22 mouse cellular contexts compared by ENCODE assay signal in genomic region chr17:83376801-83377200, GRCm38 (mm10). TPM values are rescaled to one million over a fixed set of nuclear protein-coding genes. Genes with fewer than 3 reads are reported as not detected.
DNase-seq lines count a peak whose midpoint lies in the region; ATAC-seq and TF ChIP-seq lines count a peak whose summit lies in the region.
"Had no signal": no experiment of that assay in that cellular context is flagged by ENCODE, and none has a peak within 500 bp of the region (broad histone marks: within the 10 kb centered on the region; RNA-seq: fewer than 3 reads in every experiment).

No protein-coding gene starts in this region.

- no peak for DNase-seq in layer of hippocampus, adult 2 months (ENCODE audit: low spot score in 2 of 2)
- DNase-seq in layer of hippocampus, adult 9-11 months = no peak
- DNase-seq in Patski (ENCODE audit: low read depth, low spot score) = peak; percentile 88
- DNase-seq in kidney, postnatal 36 days = peak; percentile 20 to 57
- DNase-seq: cerebellum, adult 2 months; gastrocnemius, postnatal 14 days; heart, adult 18-20 months; heart, postnatal 4 days; lung, postnatal 14 days; midbrain, embryonic 14.5 days; right cerebral cortex, postnatal 14 days; spleen, adult 18-20 months; thymus, postnatal 25 days had no signal

- H3K9ac ChIP-seq in midbrain, embryonic 15.5 days = no peak overlapping the region
- H3K9ac ChIP-seq: forebrain, embryonic 12.5 days; liver, embryonic 12.5 days; neural tube, embryonic 15.5 days had no signal

- H3K27me3 ChIP-seq in C2C12 (ENCODE audit: control insufficient read depth, insufficient read depth, insufficient read length) (no peaks in the 10 kb centered on the region), Patski (no peaks in the 10 kb centered on the region)
- no peaks in the 10 kb centered on the region for H3K27me3 ChIP-seq in midbrain, embryonic 15.5 days (replicated peaks)
- H3K27me3 ChIP-seq: forebrain, embryonic 12.5 days; liver, embryonic 12.5 days; megakaryocyte, embryonic 14.5 days; neural tube, embryonic 15.5 days had no signal

- H3K4me1 ChIP-seq in midbrain, embryonic 15.5 days = peaks cover 17% of the 10 kb centered on the region

- peak; percentile 67 for ATAC-seq in Patski
- no peak for ATAC-seq in midbrain, embryonic 15.5 days (replicated peaks)
- no peak for ATAC-seq in activated CD4-positive, CD25-positive, alpha-beta regulatory T cell, adult 4 months
- ATAC-seq: hindbrain, embryonic 16.5 days; liver, embryonic 12.5 days had no signal

- in situ Hi-C loops in Patski (cut with MboI; ENCODE audit: low pct_unique_long_range_greater_than_20kb) = loop anchor here (5.0 kb wide), 1 partner anchor 104 kb away; no protein-coding TSS in a partner anchor

- H3K27ac ChIP-seq in layer of hippocampus, adult 2 months = peak overlapping the region; percentile 14; the same call in 1 of the 2 replicates
- H3K27ac ChIP-seq in midbrain, embryonic 15.5 days = no peak overlapping the region
- H3K27ac ChIP-seq: forebrain, embryonic 12.5 days; liver, embryonic 12.5 days; neural tube, embryonic 15.5 days had no signal

- no peak for TF ChIP-seq CTCF in layer of hippocampus, adult 2 months (conservative IDR thresholded peaks at IDR 0.05)
- TF ChIP-seq CTCF in C2C12 (IDR thresholded peaks at IDR 0.05; ENCODE audit: control insufficient read depth, insufficient read depth, insufficient read length) (no peak), Patski (IDR thresholded peaks at IDR 0.05) (no peak)

- no peaks in the 10 kb centered on the region for H3K9me3 ChIP-seq in midbrain, embryonic 15.5 days
- H3K9me3 ChIP-seq: forebrain, embryonic 12.5 days; G1E; liver, embryonic 12.5 days; megakaryocyte, embryonic 14.5 days; neural tube, embryonic 15.5 days had no signal

- H3K4me3 ChIP-seq in layer of hippocampus, adult 2 months = no peak overlapping the region
- no peak overlapping the region for H3K4me3 ChIP-seq in C2C12 (ENCODE audit: insufficient read depth, poor library complexity, severe bottlenecking)
- H3K4me3 ChIP-seq in midbrain, embryonic 15.5 days = no peak overlapping the region
- H3K4me3 ChIP-seq: forebrain, embryonic 12.5 days; liver, embryonic 12.5 days; megakaryocyte, embryonic 14.5 days; neural tube, embryonic 15.5 days had no signal

- POLR2A ChIA-PET in Patski (lab: Charles Lee) = no interaction called here

- no peak overlapping the region for H3K4me2 ChIP-seq in midbrain, embryonic 15.5 days
- H3K4me2 ChIP-seq: forebrain, embryonic 12.5 days; liver, embryonic 12.5 days; neural tube, embryonic 15.5 days had no signal

- peaks cover 39% of the 10 kb centered on the region for H3K79me3 ChIP-seq in C2C12 (ENCODE audit: low read depth)

- H3ac ChIP-seq in C2C12 (ENCODE audit: control insufficient read depth, insufficient read length, low read depth) = no peak overlapping the region

- peaks cover 72% of the 10 kb centered on the region for H3K79me2 ChIP-seq in C2C12 (ENCODE audit: control insufficient read depth, insufficient read depth)

- 81% methylated on average over 4 of the region's 4 CpGs for WGBS in midbrain, embryonic 15.5 days

- no peaks in the 10 kb centered on the region for H3K36me3 ChIP-seq in C2C12 (ENCODE audit: control insufficient read depth, insufficient read depth)
- H3K36me3 ChIP-seq in midbrain, embryonic 15.5 days (replicated peaks) = no peaks in the 10 kb centered on the region
- H3K36me3 ChIP-seq: forebrain, embryonic 12.5 days; liver, embryonic 12.5 days; neural tube, embryonic 15.5 days had no signal

- CTCF ChIA-PET in Patski (lab: Charles Lee) = interaction anchor here (0.9 to 1.4 kb wide), 3 partner anchors 9 to 356 kb away, joined by 3 to 4 read pairs (median 3); no protein-coding TSS in a partner anchor

TF ChIP-seq in C2C12, 6 proteins besides CTCF, POLR2A, EP300 and RAD21:
- peak; percentile 86 for TF ChIP-seq CEBPB (IDR thresholded peaks at IDR 0.05; ENCODE audit: low read depth)
- no peak for TF ChIP-seq FOSL1 (IDR thresholded peaks at IDR 0.05; ENCODE audit: insufficient read depth, low read length, poor library complexity, severe bottlenecking)

RNA-seq across cellular contexts. Expression of gene Eml4, which starts 26.1 kb away (rescaled TPM):
- total RNA-seq in layer of hippocampus, adult 2 months (2021) = 10 to 100 TPM; 23.3 to 26.1 TPM
- polyA plus RNA-seq in C2C12 (2012; fragmentation: generic; extraction: Trizol) (5.5 TPM), Patski (2021) (24.9 TPM)
- 34.0 and 35.2 TPM in 2 replicates for polyA plus RNA-seq in midbrain, embryonic 15.5 days (2015; fragmentation: Nextera tagmentation; extraction: Ambion mirVana)
- 10 to 100 TPM; 14.0 to 15.2 TPM for polyA plus RNA-seq in activated CD4-positive, CD25-positive, alpha-beta regulatory T cell, adult 4 months (2017; shearing (Covaris generic))

Comparison
In these comparisons a context has a peak if more than half of its experiments do, and no peak if none do; other contexts are left out.
1. DNase-seq: peak in Patski (single experiment) and kidney, postnatal 36 days (2 of 2); none in layer of hippocampus, adult 2 months (0 of 2) and layer of hippocampus, adult 9-11 months (single experiment).